Mouse (Mus musculus): Measurements from ENCODE around the gene Pgm2l1. TPM values are rescaled to one million over a fixed set of nuclear protein-coding genes. Genes with fewer than 3 reads are reported as not detected.

Gene Pgm2l1
- polyA plus RNA-seq, 1 experiment from 2014 or later, result 2.4 TPM

Other genes starting within 250 kb of the Pgm2l1 start
- gene Rnf169, start 246.9 kb upstream of the Pgm2l1 start, polyA plus RNA-seq (2015; fragmentation: Nextera tagmentation; extraction: Ambion mirVana), result 3.5 and 3.9 TPM in 2 replicates
- gene Chrdl2, start 221.2 kb upstream of the Pgm2l1 start, polyA plus RNA-seq (2015; fragmentation: Nextera tagmentation; extraction: Ambion mirVana), result 0.69 and 0.72 TPM in 2 replicates
- gene Pold3, start 105.8 kb upstream of the Pgm2l1 start, polyA plus RNA-seq (2015; fragmentation: Nextera tagmentation; extraction: Ambion mirVana), result 52.6 and 54.7 TPM in 2 replicates
- 21.9 and 23.0 TPM in 2 replicates for gene Lipt2, start 68.1 kb upstream of the Pgm2l1 start, polyA plus RNA-seq (2015; fragmentation: Nextera tagmentation; extraction: Ambion mirVana)
- 58.7 and 63.1 TPM in 2 replicates for gene Kcne3, start 50.9 kb upstream of the Pgm2l1 start, polyA plus RNA-seq (2015; fragmentation: Nextera tagmentation; extraction: Ambion mirVana)
- gene P4ha3, start 58.1 kb downstream of the Pgm2l1 start, polyA plus RNA-seq (2015; fragmentation: Nextera tagmentation; extraction: Ambion mirVana), result 4.6 and 5.8 TPM in 2 replicates
- gene C2cd3, start 144.8 kb downstream of the Pgm2l1 start, polyA plus RNA-seq (2015; fragmentation: Nextera tagmentation; extraction: Ambion mirVana), result 13.3 and 15.5 TPM in 2 replicates
- 50.6 and 51.3 TPM in 2 replicates for gene Ppme1, start 144.9 kb downstream of the Pgm2l1 start, polyA plus RNA-seq (2015; fragmentation: Nextera tagmentation; extraction: Ambion mirVana)
- not detected in 2 replicates for gene Ucp3, start 245.6 kb downstream of the Pgm2l1 start, polyA plus RNA-seq (2015; fragmentation: Nextera tagmentation; extraction: Ambion mirVana)

Data from intestine, embryonic 15.5 days (tissue).